Mouse (Mus musculus): Measurements from ENCODE around the gene Negr1.
A peak's percentile ranks its signal among the peaks of the same experiment; 100 is the strongest.

- TF ChIP-seq CTCF (conservative IDR thresholded peaks at IDR 0.05; ENCODE audit: low read length) (peak; percentile 70), POU5F1 (IDR thresholded peaks at IDR 0.05; ENCODE audit: borderline replicate concordance, low read length) (no peak), NANOG (IDR thresholded peaks at IDR 0.05; ENCODE audit: borderline replicate concordance, low read length) (no peak)
These were observed 797.3 kb downstream of the Negr1 start for GRCm38 (mm10) chr3:157358905-157359304.
